Comparison of ENCODE assay signal across 9 mouse cellular contexts in the genomic region with DNA sequence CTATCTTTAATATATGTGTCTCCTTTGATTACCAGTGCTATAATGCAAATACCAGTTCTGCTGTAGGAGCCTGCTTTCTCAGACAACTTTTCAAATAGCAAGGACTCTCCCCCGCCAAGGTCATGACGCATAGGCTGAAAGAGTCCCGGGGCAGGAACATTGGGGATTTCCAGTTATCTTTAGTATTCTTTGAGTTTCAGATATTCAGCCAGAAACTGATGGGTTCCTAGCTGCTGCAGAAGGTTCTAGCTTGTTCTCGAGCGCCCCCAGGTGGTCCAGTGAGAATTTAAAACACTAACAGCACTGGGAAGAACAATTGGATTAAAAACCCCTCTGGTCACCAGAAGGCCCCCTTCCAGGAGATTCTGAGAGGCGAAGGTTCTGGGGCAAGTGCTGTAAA. TPM values are rescaled to one million over a fixed set of nuclear protein-coding genes. Genes with fewer than 3 reads are reported as not detected.
A peak's percentile ranks its signal among the peaks of the same experiment; 100 is the strongest.
DNase-seq lines count a peak whose midpoint lies in the region; ATAC-seq and TF ChIP-seq lines count a peak whose summit lies in the region.
"Had no signal": no experiment of that assay in that cellular context is flagged by ENCODE, and none has a peak within 500 bp of the region (broad histone marks: within the 10 kb centered on the region; RNA-seq: fewer than 3 reads in every experiment).

No protein-coding gene starts in this region.

- no peaks in the 10 kb centered on the region for H3K27me3 ChIP-seq in hindbrain, embryonic 11.5 days (ENCODE audit: control insufficient read depth, insufficient read depth, low read length)
- H3K27me3 ChIP-seq in hindbrain, embryonic 12.5 days: no peaks in the 10 kb centered on the region
- no peaks in the 10 kb centered on the region for H3K27me3 ChIP-seq in E14TG2a.4 (ENCODE audit: insufficient read depth, low read length)
- H3K27me3 ChIP-seq: lung, embryonic 15.5 days had no signal

- peak; percentile 85 for DNase-seq in hindbrain, embryonic 11.5 days (ENCODE audit: low spot score)
- DNase-seq in layer of hippocampus, adult 9-11 months: peak; percentile 24
- peak; percentile 71 for DNase-seq in mesoderm, embryonic 11.5 days (ENCODE audit: low read depth, low spot score)
- peak; percentile 18 to 77 for DNase-seq in thymus, postnatal 10 days (ENCODE audit: low spot score in 2 of 2)

- no peak for TF ChIP-seq POLR2A in bone marrow, adult 2 months (IDR thresholded peaks at IDR 0.05; ENCODE audit: borderline replicate concordance, control insufficient read depth, low read depth, low read length)
- TF ChIP-seq POLR2A in embryonic fibroblast, embryonic 13.5 days (IDR thresholded peaks at IDR 0.05; ENCODE audit: low read depth, low read length): no peak

- 46% methylated on average over 6 of the region's 6 CpGs for WGBS in hindbrain, embryonic 11.5 days
- 37% methylated on average over 6 of the region's 6 CpGs for WGBS in hindbrain, embryonic 12.5 days
- WGBS in bone marrow, adult 2 months: 25% methylated on average over 6 of the region's 6 CpGs

- no peak overlapping the region for H3K4me3 ChIP-seq in hindbrain, embryonic 11.5 days (ENCODE audit: low read depth, low read length)
- no peak overlapping the region for H3K4me3 ChIP-seq in hindbrain, embryonic 12.5 days
- no peak overlapping the region for H3K4me3 ChIP-seq in E14TG2a.4 (replicated peaks; ENCODE audit: low read length)
- H3K4me3 ChIP-seq in bone marrow, adult 2 months (replicated peaks; ENCODE audit: control insufficient read depth, low read depth, low read length): no peak overlapping the region
- H3K4me3 ChIP-seq in embryonic fibroblast, embryonic 13.5 days (ENCODE audit: insufficient read depth, low read length): no peak overlapping the region
- H3K4me3 ChIP-seq: lung, embryonic 15.5 days had no signal

- no peak overlapping the region for H3K9ac ChIP-seq in hindbrain, embryonic 11.5 days (ENCODE audit: low read depth, low read length)
- H3K9ac ChIP-seq in hindbrain, embryonic 12.5 days: no peak overlapping the region
- H3K9ac ChIP-seq: lung, embryonic 15.5 days had no signal

- H3K4me2 ChIP-seq in hindbrain, embryonic 11.5 days (replicated peaks; ENCODE audit: low read depth, low read length): no peak overlapping the region
- no peak overlapping the region for H3K4me2 ChIP-seq in hindbrain, embryonic 12.5 days (replicated peaks)
- H3K4me2 ChIP-seq: lung, embryonic 15.5 days had no signal

- no peak overlapping the region for H3K27ac ChIP-seq in hindbrain, embryonic 11.5 days (ENCODE audit: low read depth, low read length)
- H3K27ac ChIP-seq in hindbrain, embryonic 12.5 days: no peak overlapping the region
- H3K27ac ChIP-seq in bone marrow, adult 2 months (ENCODE audit: control insufficient read depth, insufficient read depth, low read depth, low read length, poor library complexity): no peak overlapping the region
- no peak overlapping the region for H3K27ac ChIP-seq in embryonic fibroblast, embryonic 13.5 days (ENCODE audit: insufficient read depth, low read length)
- H3K27ac ChIP-seq: lung, embryonic 15.5 days had no signal

- no peaks in the 10 kb centered on the region for H3K36me3 ChIP-seq in hindbrain, embryonic 11.5 days (ENCODE audit: control insufficient read depth, insufficient read depth, low read length)
- H3K36me3 ChIP-seq in hindbrain, embryonic 12.5 days: no peaks in the 10 kb centered on the region
- H3K36me3 ChIP-seq in E14TG2a.4 (ENCODE audit: insufficient read depth, low read length): peaks cover 99% of the 10 kb centered on the region

- H3K4me1 ChIP-seq in hindbrain, embryonic 11.5 days (replicated peaks; ENCODE audit: control insufficient read depth, insufficient read depth, low read length): no peaks in the 10 kb centered on the region
- H3K4me1 ChIP-seq in hindbrain, embryonic 12.5 days: no peaks in the 10 kb centered on the region
- peaks cover 15% of the 10 kb centered on the region; the same call in 1 of the 2 replicates for H3K4me1 ChIP-seq in E14TG2a.4 (replicated peaks; ENCODE audit: low read depth, low read length)
- H3K4me1 ChIP-seq in bone marrow, adult 2 months (ENCODE audit: control insufficient read depth, insufficient read depth, low read length): no peaks in the 10 kb centered on the region
- no peaks in the 10 kb centered on the region for H3K4me1 ChIP-seq in embryonic fibroblast, embryonic 13.5 days (ENCODE audit: control insufficient read depth, insufficient read depth, low read length)
- H3K4me1 ChIP-seq: lung, embryonic 15.5 days had no signal

- H3K9me3 ChIP-seq in hindbrain, embryonic 11.5 days (ENCODE audit: control insufficient read depth, low read length): no peaks in the 10 kb centered on the region
- H3K9me3 ChIP-seq in hindbrain, embryonic 12.5 days (replicated peaks): no peaks in the 10 kb centered on the region
- H3K9me3 ChIP-seq in E14TG2a.4 (ENCODE audit: low read length): no peaks in the 10 kb centered on the region
- H3K9me3 ChIP-seq: lung, embryonic 15.5 days had no signal

- no peak for ATAC-seq in hindbrain, embryonic 11.5 days (ENCODE audit: low FRiP score)
- ATAC-seq in hindbrain, embryonic 12.5 days (ENCODE audit: low FRiP score): no peak

- peak; percentile 68 for TF ChIP-seq CTCF in E14TG2a.4 (conservative IDR thresholded peaks at IDR 0.05; ENCODE audit: low read length)
- TF ChIP-seq CTCF in bone marrow, adult 2 months (IDR thresholded peaks at IDR 0.05; ENCODE audit: control insufficient read depth, insufficient read depth, low read length): peak; percentile 64
- 0 out of 2 replicates have a peak, but pooled peaks have one; percentile 0 for TF ChIP-seq CTCF in embryonic fibroblast, embryonic 13.5 days (IDR thresholded peaks at IDR 0.05; ENCODE audit: borderline replicate concordance, insufficient read depth, low read length)

RNA-seq across cellular contexts. Expression of a gene that starts 35.2 kb away (rescaled TPM):
- 29.8 and 31.0 TPM in 2 replicates for polyA plus RNA-seq in hindbrain, embryonic 11.5 days (2014; fragmentation: Nextera tagmentation; extraction: Ambion mirVana)
- polyA plus RNA-seq in hindbrain, embryonic 12.5 days (2016; fragmentation: Nextera tagmentation; extraction: Ambion mirVana): 28.9 and 33.4 TPM in 2 replicates
- 9.5 and 24.1 TPM in 2 replicates for polyA plus RNA-seq in bone marrow, adult 2 months (2011; ENCODE audit: insufficient read depth, insufficient read length, low replicate concordance, missing spikeins)
- 26.7 and 32.7 TPM in 2 replicates for polyA plus RNA-seq in embryonic fibroblast, embryonic 13.5 days (2011; ENCODE audit: insufficient read length, low read depth, missing spikeins)

Comparison
In these comparisons a context has a peak if more than half of its experiments do, and no peak if none do; other contexts are left out.
1. DNase-seq: peak in every context shown above with its lines; median percentile 85 in hindbrain, embryonic 11.5 days; 71 in mesoderm, embryonic 11.5 days; 48 in thymus, postnatal 10 days; 24 in layer of hippocampus, adult 9-11 months.
2. CTCF ChIP-seq: peak in every context shown above with its lines; median percentile 68 in E14TG2a.4; 64 in bone marrow, adult 2 months; 0 in embryonic fibroblast, embryonic 13.5 days.